Mouse (Mus musculus) splenic B cell, adult 2 months (primary cell): ENCODE measurements around the gene C1qa.

Experiments
- DNase-seq: peaks from one replicate; pipeline ENCODE4 v3.0.0-alpha.2; 2011; ENCODE audit warnings: low read depth, low spot score
- H3K27me3 ChIP-seq: 2 replicates; pipeline ENCODE4 v1.6.1; 2012; ENCODE audit warnings: mild to moderate bottlenecking, low read length, moderate library complexity, mixed read lengths; ENCODE audit not compliant: control insufficient read depth, poor library complexity, insufficient read depth, severe bottlenecking
- H3K36me3 ChIP-seq: 2 replicates; pipeline ENCODE4 v1.6.1; 2012; ENCODE audit warnings: mild to moderate bottlenecking, low read length, moderate library complexity, mixed read lengths; ENCODE audit not compliant: control insufficient read depth, poor library complexity, insufficient read depth, severe bottlenecking

Gene C1qa

DNA sequence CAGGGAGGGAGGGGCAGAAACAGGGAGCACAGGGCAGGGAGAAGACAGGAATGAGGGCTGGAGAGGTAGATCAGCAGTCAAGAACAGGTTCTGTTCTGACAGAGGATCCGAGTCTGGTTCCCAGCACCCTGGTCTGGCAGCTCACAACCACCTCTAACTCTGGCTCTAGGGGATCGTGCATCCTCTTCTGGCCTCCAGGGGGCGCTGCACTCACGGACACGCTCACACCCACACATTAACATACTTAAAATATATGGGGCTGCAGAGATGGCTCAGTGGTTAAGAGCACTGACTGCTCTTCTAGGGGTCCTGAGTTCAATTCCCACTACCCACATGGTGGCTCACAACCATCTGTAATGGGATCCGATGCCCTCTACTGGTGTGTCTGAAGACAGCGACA, 38.6 kb downstream of the C1qa start:
- no peaks in the 10 kb centered on the region for H3K27me3 ChIP-seq
- peak; percentile 9 for DNase-seq
- H3K36me3 ChIP-seq = no peaks in the 10 kb centered on the region

DNA sequence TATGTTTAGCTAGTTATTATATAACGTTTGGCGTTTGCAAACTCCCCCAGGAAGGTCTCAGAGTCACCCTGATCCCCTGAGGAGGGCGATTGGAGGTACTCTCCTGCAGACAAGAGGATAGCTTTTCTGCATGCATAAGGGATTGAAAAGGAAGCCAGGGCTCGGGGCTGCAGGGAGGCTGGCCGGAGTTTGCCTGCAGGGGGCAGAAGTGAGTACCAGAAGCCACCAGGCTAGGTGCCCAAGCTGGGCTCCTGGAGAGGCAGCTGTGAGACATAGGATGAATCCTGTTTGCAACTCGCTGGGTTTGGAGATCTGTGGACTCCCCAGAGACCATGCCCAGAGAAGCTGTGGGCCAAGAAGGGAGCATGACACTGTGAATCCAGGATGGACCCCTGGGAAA, 43.5 kb downstream of the C1qa start:
- H3K36me3 ChIP-seq = no peaks in the 10 kb centered on the region
- no peaks in the 10 kb centered on the region for H3K27me3 ChIP-seq
- no peak for DNase-seq

DNA sequence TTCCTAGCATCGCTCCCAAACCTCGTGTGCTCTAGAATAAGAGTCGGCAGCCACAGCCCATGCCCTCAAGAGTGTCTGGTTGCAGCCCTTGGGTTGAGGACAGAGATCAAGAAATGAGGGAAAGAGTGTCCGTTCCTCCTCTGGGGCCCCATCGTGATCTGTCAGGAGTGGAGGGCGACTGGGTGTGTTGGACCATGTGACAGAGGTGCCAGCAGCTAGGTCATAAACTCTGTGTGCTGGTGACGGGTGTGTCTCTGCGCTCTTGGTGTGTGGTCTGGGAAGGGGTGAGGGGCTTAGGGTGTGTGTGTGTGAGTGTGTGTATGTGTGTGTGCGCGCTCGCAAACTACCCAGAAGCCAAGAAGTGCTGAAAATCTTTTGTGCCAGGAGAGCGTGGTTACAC, 45.6 kb downstream of the C1qa start:
- no peak for DNase-seq
- H3K27me3 ChIP-seq = no peaks in the 10 kb centered on the region
- no peaks in the 10 kb centered on the region for H3K36me3 ChIP-seq

DNA sequence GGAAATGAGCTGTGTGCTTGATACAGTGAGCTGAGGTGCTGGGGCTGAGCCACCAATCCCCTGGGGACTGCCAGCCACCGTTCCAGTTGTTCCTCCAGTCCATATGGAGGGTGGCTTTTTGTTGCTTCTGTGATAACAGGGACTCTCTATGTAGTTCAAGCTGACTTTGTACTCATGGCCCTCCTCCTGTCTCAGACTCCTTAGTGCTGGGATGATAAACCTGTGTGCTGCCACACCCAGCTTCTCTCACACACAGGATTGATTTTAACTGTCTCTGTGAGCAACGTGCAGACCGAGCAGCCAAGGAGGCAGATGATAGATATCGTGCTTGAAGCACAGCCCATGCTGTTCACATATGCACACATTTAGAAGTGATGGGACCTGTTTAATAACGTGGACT, 46.5 kb downstream of the C1qa start:
- Histone ChIP-seq H3K27me3 (no peaks in the 10 kb centered on the region), H3K36me3 (no peaks in the 10 kb centered on the region)
- no peak for DNase-seq

DNA sequence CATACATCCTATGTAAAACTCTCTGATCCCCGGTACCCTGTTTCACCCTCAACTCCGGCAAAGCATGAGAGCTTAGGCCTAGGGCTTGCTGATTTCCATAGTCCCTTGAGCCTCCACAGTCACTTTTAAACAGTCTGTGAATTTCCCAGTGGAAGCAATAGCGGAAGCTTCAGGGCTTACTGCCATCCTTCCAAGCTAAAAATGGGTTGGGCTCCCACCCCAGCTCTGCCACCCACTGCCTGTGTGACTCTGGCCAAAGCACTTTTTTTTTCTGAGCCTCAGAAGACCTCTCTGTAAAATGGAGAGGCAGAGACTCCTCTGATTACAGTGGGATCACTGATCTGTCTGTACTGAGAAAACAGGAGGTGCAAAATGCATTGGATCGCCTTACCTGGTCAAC, 50.0 kb downstream of the C1qa start:
- H3K27me3 ChIP-seq = no peaks in the 10 kb centered on the region
- no peak for DNase-seq
- H3K36me3 ChIP-seq = no peaks in the 10 kb centered on the region

DNA sequence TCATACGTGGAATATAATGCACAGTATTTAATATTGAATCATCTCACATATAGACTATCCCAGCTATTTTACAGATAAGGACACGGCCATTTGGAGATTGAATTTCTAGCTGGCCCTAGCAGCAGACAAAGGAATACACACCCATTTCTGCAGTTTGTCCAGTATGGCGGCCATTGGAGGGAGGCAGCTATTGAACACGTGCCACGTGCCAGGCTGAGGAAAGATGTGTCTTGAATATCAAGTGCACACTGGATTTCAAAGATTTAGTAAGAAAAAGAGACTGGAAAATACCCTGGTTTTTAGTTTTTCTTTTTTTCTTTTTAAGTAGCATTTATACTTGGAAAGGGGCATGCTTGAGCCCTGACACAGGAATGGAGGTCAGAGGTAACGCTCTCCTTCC, 51.4 kb downstream of the C1qa start:
- Histone ChIP-seq H3K36me3 (no peaks in the 10 kb centered on the region), H3K27me3 (no peaks in the 10 kb centered on the region)
- DNase-seq = no peak
